Mouse (Mus musculus): Measurements from ENCODE around the gene Mylpf. TPM values are rescaled to one million over a fixed set of nuclear protein-coding genes. Genes with fewer than 3 reads are reported as not detected.

The Mylpf gene
- total RNA-seq, 2 experiments from 2014 or later: 0.99 to 2.9 TPM

DNA sequence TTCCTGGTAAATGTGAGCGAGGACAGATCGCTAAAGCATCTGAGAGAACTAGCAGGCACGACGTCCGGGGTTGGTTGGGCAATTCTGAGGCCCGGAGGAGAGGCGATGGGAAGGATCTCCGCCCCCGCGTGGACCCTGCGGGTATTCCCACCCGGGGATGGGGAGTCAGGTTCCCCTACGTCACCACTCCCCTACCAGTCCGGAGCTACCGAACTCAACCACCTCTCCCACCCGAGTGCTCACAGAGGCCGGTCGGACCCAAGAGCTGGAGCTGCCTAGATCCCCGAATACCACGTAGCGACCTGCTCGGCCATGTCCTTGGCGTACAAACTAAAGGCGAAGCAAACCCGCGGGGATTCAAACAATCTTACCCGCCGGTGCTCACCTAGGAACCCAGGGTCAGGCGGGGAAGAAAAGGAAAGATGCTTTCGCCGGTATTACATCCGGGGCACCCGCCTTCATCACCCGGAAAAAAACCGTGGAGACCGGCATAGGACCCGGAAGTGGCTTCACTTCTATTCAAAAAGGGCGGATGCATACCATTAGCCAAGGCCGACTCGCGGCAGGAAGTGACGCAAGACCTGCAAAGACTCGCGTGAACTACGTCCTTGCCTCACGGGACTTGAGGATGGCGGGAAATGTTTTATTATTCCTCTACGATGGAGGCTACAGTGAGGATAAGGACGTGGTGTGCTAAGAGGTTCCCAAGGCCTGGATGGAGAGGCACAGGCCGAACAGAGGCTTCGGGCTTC lies 13.0 kb upstream of the Mylpf start, which contains the start of gene Cd2bp2:
Gene Cd2bp2, minus strand, starts transcription at position 507 of the 752 bp plus-strand sequence.
- intact Hi-C loops (cut with DNase I): no loop called here
- peak; percentile 92 for DNase-seq (ENCODE audit: low spot score)

DNA sequence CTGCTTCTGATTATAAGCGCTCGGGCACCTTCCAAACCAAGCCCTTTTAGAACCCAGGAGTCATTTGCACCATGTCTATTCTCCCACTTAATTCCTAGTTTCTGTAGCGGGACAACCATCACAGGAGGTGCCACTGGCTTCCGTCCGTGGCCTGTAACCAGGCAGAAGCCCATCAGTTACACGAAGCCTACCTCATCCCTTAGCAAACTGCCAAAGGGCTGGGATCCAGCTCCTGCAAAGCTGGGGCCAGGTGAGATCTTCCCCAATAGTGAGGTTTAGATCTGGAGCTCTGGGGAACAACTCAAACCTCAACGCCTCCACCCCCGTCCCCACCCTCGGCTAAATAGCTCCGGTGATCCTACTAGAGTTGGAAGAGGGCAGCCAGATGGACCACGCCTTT lies 12.2 kb upstream of the Mylpf start:
- DNase-seq (ENCODE audit: low spot score): no peak
- intact Hi-C loops (cut with DNase I): no loop called here

DNA sequence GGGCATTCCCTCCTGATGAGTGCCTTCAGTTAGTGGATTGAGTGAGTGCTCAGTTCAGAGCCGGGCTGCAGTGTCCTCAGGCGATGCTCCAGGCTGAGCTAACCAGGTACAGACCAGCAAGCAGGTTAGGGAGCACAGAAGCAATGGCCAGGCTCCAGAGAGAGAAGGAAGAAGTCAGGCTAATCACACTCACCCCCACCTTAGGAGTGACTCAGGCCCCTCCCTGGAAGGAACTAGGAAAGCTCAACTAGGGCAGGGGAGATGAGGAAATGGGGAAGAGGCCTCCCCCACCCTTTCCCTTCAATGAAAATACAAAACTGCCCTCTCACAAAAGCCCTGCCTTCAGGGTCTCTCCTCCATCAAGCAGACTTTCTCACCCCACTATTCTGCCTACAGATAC lies 2.1 kb upstream of the Mylpf start:
- no peak for DNase-seq (ENCODE audit: low spot score)
- intact Hi-C loops (cut with DNase I): no loop called here

DNA sequence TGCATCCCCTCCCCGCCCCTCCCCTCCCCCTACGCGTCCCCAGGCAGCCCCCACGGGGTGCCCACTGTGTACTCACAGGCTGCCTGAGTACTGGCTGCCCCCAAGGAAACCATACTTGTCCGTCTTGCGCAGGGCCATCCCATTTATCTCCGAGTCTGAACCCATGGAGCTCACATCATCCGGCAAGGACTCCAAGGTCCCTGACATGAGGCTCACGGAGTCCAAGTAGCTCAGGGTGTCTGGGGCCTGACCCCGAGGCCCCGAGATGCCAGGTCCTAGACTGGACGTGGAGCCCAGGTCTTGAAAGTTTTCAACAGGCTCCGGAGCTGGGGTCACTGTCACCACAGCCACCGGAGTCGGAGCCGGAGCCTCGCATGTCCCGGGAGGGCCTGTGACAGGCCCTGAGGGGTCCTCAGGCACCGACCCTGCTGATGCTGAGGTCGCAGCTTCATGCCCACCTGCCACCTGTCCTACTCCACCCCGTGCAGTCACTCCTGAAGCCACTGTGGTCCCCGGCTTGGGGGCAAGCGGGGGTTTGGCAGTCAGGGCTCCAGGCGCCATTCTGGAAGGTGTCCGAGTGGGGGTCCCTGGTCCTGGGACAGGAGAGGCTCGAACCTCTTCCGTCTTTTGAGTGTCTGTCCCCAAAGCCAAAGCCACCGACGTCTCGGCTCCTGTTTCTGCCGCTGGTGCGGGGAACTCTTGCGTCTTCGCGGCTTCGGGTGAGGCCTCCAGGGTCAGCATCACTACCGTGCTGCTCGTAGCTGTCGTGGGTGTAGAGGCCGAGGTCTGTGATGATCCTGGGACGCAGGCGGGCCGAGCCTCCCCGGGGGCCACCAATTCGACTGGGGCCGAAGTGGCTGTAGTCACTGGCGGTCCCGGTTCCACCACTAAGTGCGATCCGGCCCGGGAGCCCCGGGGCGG lies 1.1 kb upstream of the Mylpf start:
- intact Hi-C loops (cut with DNase I): no loop called here
- DNase-seq (ENCODE audit: low spot score): no peak

DNA sequence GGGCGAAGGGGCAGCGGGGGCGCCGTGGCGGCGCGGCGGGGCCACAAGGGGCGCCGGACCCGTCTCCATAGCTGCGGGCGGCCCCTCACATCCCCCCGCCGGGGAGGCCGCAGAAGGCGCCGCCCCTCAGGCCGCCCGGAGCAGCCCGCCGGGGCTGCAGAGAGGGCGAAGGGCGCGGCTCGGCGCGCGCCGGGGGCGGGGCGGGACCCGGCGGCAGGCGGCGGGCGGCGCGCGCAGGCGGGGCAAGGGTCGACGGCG lies 466 bp upstream of the Mylpf start, which contains the start of gene Tbc1d10b:
Gene Tbc1d10b, minus strand, starts transcription at position 174 of the 258 bp plus-strand sequence.
- intact Hi-C loops (cut with DNase I): no loop called here

GRCm38 (mm10) chr7:127209851-127210250 lies 1.2 kb downstream of the Mylpf start:
- intact Hi-C loops (cut with DNase I): no loop called here
- no peak for DNase-seq (ENCODE audit: low spot score)

More for the DNA sequence above, 466 bp upstream of the Mylpf start, which contains the start of gene Tbc1d10b:
- no peak for DNase-seq (ENCODE audit: low spot score)

DNA sequence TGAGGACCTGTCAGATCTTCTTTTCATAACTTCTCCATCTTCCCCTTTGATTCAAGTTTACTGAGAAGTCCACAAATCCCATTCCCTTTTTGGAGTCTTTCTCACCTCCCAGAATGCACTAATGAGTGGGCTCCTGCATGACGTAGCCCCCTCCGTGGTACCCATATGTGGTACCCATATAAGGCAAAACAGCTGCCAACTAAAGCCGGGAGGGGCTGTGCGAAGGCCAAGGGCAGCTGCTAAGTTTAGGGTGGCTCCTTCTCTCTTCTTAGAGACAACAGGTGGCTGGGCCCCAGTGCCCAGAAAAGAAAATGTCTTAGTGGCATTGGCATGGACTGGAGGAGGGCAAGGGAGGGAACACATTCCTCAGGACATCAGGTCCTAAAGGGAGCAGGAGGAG lies 1.6 kb downstream of the Mylpf start:
- intact Hi-C loops (cut with DNase I): no loop called here
- no peak for DNase-seq (ENCODE audit: low spot score)

GRCm38 (mm10) chr7:127211014-127211745 lies 2.5 kb downstream of the Mylpf start:
- intact Hi-C loops (cut with DNase I): no loop called here
- DNase-seq (ENCODE audit: low spot score): no peak

- intact Hi-C loops (cut with DNase I): no loop called here
- no peak for DNase-seq (ENCODE audit: low spot score)
These were observed 4.0 kb downstream of the Mylpf start for GRCm38 (mm10) chr7:127212432-127213250.

GRCm38 (mm10) chr7:127213485-127213884 lies 4.8 kb downstream of the Mylpf start:
- DNase-seq (ENCODE audit: low spot score): no peak
- intact Hi-C loops (cut with DNase I): no loop called here

DNA sequence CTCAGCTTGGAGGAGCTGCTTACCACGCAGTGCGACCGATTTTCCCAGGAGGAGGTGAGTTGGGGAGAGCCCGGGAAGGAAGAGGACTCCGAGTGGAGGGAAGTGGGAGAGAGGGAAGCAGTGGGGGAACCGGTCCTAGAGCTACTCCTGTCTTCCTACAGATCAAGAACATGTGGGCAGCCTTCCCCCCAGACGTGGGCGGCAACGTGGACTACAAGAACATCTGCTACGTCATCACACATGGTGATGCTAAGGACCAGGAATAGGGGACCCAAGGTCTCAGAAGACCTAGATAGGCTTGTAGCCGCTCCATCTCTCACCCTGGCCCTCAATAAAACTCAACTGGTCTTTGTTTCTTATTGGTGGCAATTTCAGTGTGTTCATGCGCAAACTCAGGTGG lies 5.2 kb downstream of the Mylpf start:
- intact Hi-C loops (cut with DNase I): loop anchor here (2.0 kb wide), 1 partner anchor 17 kb away; no protein-coding TSS in a partner anchor

GRCm38 (mm10) chr7:127214521-127214920 lies 5.8 kb downstream of the Mylpf start:
- no peak for DNase-seq (ENCODE audit: low spot score)
- intact Hi-C loops (cut with DNase I): loop anchor here (2.0 kb wide), 1 partner anchor 16 kb away; no protein-coding TSS in a partner anchor

More for the DNA sequence above, 5.2 kb downstream of the Mylpf start:
- no peak for DNase-seq (ENCODE audit: low spot score)

- DNase-seq (ENCODE audit: low spot score): peak; percentile 26
- intact Hi-C loops (cut with DNase I): loop anchor here (2.0 kb wide), 1 partner anchor 16 kb away; no protein-coding TSS in a partner anchor
These were observed 6.5 kb downstream of the Mylpf start for GRCm38 (mm10) chr7:127214981-127215871.

- no peak for DNase-seq (ENCODE audit: low spot score)
- intact Hi-C loops (cut with DNase I): no loop called here
These were observed 7.6 kb downstream of the Mylpf start for GRCm38 (mm10) chr7:127216307-127216706.

DNA sequence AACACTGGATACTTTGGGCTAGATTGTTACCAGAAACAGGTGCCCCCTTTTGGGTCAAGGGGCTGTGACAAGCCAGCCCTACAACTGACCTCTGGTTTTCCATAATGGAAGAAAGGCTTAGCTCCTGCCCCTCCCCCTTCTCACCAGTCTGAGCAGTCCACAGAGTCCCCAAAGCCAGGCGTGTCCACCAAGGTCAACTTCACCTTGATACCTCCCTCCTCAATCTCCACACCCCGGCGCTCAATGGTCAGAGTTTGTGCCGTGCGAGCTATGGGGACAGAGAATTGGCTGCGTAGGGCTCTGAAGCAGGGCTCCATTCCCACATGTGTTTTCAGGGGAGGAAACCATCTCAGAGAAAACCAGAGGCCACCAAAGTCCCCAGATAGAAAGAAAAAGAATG lies 8.8 kb downstream of the Mylpf start:
- intact Hi-C loops (cut with DNase I): no loop called here
- DNase-seq (ENCODE audit: low spot score): no peak

DNA sequence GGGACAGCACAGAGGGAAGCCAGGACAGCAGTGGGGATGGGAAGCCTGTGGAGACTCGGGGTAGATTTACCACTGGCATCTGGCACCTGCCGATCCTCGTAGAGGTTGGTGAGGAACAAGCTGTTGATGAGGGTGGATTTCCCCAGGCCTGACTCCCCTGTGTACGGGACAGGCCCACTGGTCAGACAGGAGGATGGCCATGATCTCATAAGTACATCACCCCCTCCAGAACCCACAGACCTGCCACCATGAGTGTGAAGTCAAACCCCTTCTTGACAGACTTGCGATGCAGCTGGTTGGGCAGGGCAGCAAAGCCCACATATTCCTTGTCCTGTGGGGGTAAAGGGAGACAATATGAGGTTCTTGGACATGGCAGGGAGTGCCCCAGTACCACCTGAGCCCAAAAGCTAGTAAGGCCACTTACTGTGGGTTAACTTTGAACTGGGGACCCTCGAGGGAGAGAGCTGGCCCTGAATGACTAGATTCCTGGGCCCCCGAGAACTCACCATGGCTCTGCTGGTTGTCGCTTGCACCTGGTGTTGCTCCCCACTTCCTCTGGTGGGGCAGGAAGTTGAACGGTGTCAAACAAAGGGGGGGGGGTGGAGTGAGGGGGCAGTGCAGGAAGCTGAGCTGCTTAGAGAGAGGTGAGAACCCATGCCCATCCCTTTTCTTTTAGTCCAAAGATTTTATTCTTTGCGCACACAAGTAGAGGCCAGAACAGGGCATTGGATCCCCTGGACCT lies 9.4 kb downstream of the Mylpf start:
- DNase-seq (ENCODE audit: low spot score): no peak
- intact Hi-C loops (cut with DNase I): no loop called here

DNA sequence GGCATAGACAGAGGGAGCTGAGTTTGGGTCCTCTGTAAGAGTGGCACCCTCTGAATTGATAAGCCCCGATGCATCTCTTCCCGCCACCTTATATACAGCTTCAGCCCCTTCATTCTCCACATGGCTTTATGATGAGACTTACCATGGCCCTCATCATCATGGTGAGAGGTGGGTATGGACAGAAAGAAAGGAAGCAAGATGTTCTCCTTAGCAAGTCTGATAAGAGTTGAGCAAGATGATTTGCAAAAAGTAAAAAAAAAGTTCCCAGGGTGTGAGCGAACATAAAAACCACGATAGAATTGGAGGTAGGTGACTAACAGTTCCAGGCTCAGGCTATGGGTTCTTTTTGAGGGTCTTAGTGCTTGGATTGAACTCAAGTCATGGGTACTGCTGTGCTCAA lies 10.0 kb downstream of the Mylpf start:
- DNase-seq (ENCODE audit: low spot score): no peak
- intact Hi-C loops (cut with DNase I): no loop called here

DNA sequence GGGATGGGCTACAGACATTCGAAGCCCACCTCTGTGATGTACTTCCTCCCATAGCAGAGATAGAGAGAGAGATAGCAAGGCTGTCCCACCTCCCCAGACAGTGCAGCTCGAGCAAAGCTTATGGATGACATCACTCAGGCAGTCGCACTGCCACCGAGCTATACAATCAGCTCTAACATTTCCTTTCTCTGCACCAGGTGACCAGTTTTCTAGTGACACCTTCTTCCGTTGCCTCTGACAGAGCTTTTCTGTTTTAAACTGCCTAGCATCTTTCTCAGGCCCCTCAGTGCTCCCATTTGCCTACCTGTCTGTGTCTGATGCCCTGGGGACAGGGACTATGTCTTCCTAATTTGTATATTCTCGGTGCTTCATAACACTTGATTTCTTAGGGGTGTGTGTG lies 11.8 kb downstream of the Mylpf start:
- intact Hi-C loops (cut with DNase I): loop anchor here (10.0 kb wide), 1 partner anchor 96 kb away; the partner anchor contains the start of gene Qprt
- DNase-seq (ENCODE audit: low spot score): no peak
